Mouse (Mus musculus): ENCODE measurements around the gene Tgfbr3l. TPM values are rescaled to one million over a fixed set of nuclear protein-coding genes. Genes with fewer than 3 reads are reported as not detected.
A peak's percentile ranks its signal among the peaks of the same experiment; 100 is the strongest.
"Not testable (repeated sequence)": the region's sequence is repeated elsewhere in the genome, so short reads cannot be mapped to it uniquely, and the experiment has no call there.

The Tgfbr3l gene
- polyA plus RNA-seq, 1 experiment: 13.9 TPM

DNA sequence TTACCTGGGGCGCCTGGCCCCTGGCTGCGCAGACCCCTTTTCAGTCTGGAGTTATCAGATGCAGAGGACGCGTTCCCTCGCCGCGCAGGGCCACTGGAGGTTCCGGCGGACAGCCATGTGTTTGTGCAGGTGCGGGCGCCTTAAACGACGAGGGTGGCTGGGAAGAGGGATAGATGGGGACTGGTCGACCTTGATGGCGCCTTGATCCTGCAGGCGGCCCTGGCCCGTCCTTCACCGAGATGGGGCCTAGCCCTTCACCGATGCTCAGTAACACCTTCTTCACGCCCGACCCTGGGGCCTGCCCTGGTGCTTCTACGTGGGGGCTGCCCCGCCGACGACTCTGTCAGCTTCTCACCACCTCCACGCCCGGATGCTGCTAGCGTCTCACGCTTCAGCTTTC, 1.2 kb downstream of the Tgfbr3l start:
- no peaks in the 10 kb centered on the region for H3K27me3 ChIP-seq (ENCODE audit: control insufficient read depth, insufficient read depth, low read length)
- 88% methylated on average over 29 of the region's 29 CpGs for WGBS
- TF ChIP-seq CTCF (IDR thresholded peaks at IDR 0.05; ENCODE audit: extremely low read depth, insufficient read depth, insufficient read length, insufficient replicate concordance) (no peak), POLR2A (IDR thresholded peaks at IDR 0.05; ENCODE audit: low read depth, low read length) (no peak)
- H3K27ac ChIP-seq (ENCODE audit: insufficient read depth, low read length): no peak overlapping the region
- no peak overlapping the region for H3K4me3 ChIP-seq (ENCODE audit: extremely low read depth, insufficient read depth, insufficient read length)
- H3K36me3 ChIP-seq (ENCODE audit: control insufficient read depth, insufficient read depth, low read length): peaks cover 22% of the 10 kb centered on the region
- peaks cover 4% of the 10 kb centered on the region; the same call in 1 of the 2 replicates for H3K4me1 ChIP-seq (ENCODE audit: control insufficient read depth, insufficient read depth, insufficient read length)
- DNase-seq (ENCODE audit: low read depth in 1 of 2, low spot score in 2 of 2): no peak

DNA sequence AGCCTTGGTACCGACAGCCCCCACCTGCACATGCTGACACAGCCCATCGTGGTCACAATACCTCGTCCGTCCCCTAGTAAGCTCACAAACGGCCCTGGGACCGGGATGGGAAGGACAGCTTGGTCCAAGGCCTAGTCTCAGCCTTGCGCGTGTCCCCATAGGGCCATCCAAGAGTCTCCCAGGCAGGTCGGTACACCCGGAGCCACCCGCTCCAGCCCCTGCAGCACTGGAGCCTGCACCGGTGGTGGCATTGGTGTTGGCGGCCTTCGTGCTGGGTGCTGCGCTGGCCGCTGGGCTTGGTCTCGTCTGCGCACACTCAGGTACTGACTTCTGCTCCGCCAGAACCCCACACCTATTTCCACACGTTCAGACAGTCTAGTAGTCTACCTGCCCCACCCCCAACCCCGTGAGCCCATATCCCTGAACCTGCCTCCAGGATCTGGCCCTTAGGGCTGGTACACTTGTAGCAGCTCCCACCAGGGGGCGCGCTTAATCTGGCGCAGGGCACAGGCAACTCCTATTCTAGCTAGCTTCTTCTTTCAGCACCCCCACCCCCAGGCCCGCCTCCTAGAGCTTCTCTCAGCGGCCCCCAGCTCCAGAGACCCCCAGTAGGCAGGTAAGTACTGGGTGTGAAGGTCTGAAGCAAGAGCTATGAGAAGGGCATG, 2.4 kb downstream of the Tgfbr3l start:
- peak; percentile 52 to 82 for DNase-seq (ENCODE audit: low read depth in 1 of 2, low spot score in 2 of 2)
- TF ChIP-seq POLR2A (IDR thresholded peaks at IDR 0.05; ENCODE audit: low read depth, low read length): no peak
- peak; percentile 87; the same call in 1 of the 2 replicates for TF ChIP-seq CTCF (IDR thresholded peaks at IDR 0.05; ENCODE audit: extremely low read depth, insufficient read depth, insufficient read length, insufficient replicate concordance)
- no peaks in the 10 kb centered on the region for H3K27me3 ChIP-seq (ENCODE audit: control insufficient read depth, insufficient read depth, low read length)
- WGBS: 55% methylated on average over 25 of the region's 26 CpGs
- H3K4me1 ChIP-seq (ENCODE audit: control insufficient read depth, insufficient read depth, insufficient read length): peaks cover 4% of the 10 kb centered on the region; the same call in 1 of the 2 replicates
- H3K36me3 ChIP-seq (ENCODE audit: control insufficient read depth, insufficient read depth, low read length): peaks cover 19% of the 10 kb centered on the region
- no peak overlapping the region for H3K4me3 ChIP-seq (ENCODE audit: extremely low read depth, insufficient read depth, insufficient read length)
- H3K27ac ChIP-seq (ENCODE audit: insufficient read depth, low read length): no peak overlapping the region

DNA sequence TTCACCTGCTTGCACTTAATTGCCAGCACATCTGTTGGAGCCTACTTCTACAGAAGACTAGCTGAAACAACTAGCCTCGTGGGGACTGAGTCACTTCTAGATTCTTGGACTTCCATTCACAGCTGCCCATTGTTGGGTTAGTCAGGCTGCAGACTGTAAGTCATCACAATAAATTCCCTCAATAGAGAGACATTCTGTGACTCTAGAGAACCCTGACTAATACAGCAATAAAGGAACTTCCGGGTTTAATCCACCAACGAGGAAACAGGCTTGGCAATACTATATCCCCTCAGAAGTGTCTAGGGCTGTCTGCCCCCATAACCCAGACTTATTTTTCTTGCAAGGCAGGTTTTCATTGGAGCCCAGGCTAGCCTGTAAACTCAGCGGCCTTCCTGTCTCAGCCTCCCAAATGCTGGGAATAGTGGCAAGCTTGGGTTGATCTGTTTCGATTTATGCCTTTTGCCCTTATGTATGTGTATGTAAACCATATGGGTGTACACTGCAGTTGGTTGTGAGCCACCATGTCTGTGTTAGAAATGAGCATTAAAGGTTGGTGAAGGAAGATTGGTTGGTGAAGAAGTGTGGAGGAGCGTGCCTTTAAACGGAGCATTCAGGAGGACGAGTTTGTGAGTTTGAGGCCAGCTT, 4.2 kb downstream of the Tgfbr3l start:
- peak overlapping the region; percentile 50 for H3K4me3 ChIP-seq (ENCODE audit: extremely low read depth, insufficient read depth, insufficient read length)
- TF ChIP-seq POLR2A (IDR thresholded peaks at IDR 0.05; ENCODE audit: low read depth, low read length) (no peak), CTCF (IDR thresholded peaks at IDR 0.05; ENCODE audit: extremely low read depth, insufficient read depth, insufficient read length, insufficient replicate concordance) (no peak)
- peaks cover 4% of the 10 kb centered on the region; the same call in 1 of the 2 replicates for H3K4me1 ChIP-seq (ENCODE audit: control insufficient read depth, insufficient read depth, insufficient read length)
- no peaks in the 10 kb centered on the region for H3K27me3 ChIP-seq (ENCODE audit: control insufficient read depth, insufficient read depth, low read length)
- peak overlapping the region; percentile 7; the same call in 1 of the 2 replicates for H3K27ac ChIP-seq (ENCODE audit: insufficient read depth, low read length)
- DNase-seq (ENCODE audit: low read depth in 1 of 2, low spot score in 2 of 2): no peak
- peaks cover 10% of the 10 kb centered on the region for H3K36me3 ChIP-seq (ENCODE audit: control insufficient read depth, insufficient read depth, low read length)
- 40% methylated on average over 8 of the region's 8 CpGs for WGBS

DNA sequence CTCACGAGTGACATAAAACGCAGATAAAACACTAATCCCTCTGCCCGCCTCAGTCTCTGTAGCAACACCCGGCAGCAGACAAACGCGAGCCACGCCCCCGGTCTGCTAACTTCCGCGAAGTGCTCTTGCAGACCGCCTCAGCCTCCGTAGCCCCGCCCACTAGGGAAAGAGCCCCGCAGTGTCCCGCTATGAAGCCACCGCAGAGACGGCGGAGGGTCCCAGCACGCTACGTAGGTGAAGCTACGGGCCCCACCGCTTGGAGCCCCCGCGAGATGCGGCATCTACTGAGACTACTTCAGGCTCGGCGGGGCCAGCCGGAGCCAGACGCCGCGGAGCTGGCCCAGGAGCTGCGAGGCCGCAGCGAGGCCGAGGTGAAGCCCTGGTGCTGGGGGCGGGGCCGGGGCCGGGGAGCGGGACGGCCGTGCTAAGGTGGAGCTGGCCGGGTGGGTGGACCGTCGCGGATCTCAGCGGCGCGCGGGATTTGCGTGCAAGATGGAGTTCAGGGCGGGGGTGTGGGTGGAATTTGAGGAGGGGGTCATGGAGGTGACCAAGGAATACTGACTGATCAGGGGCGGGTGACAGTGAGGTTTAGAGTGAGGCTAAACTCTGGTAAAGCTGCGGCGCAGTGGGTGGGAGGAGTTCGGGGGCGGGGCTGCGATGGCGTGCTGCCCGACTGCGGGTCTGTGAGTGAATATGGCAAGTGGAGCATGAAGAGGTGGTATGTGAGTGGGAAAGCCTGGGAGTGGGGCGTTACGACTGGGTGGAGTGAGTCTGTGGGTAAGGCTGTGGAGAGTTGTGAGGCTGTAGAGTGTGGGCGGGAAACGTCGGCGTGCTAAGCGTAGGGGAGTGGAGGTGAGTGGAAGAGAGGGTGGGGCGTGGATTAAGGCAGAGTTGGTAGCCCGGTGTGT, 5.2 kb downstream of the Tgfbr3l start, which contains the start of gene Snapc2:
Snapc2 (plus strand) TSS at position 147 of the 908 bp plus-strand sequence.
- Histone ChIP-seq H3K4me3 (ENCODE audit: extremely low read depth, insufficient read depth, insufficient read length) (peak within 1 kb of the TSS; percentile 97), H3K4me1 (ENCODE audit: control insufficient read depth, insufficient read depth, insufficient read length) (peaks cover 4% of the 10 kb centered on the region; the same call in 1 of the 2 replicates), H3K27me3 (ENCODE audit: control insufficient read depth, insufficient read depth, low read length) (no peaks in the 10 kb centered on the region), H3K36me3 (ENCODE audit: control insufficient read depth, insufficient read depth, low read length) (peaks cover 9% of the 10 kb centered on the region), H3K27ac (ENCODE audit: insufficient read depth, low read length) (peak within 1 kb of the TSS; percentile 91)
- under 1% methylated on average over 69 of the region's 69 CpGs for WGBS
- peak; percentile 88 to 94 for DNase-seq (ENCODE audit: low read depth in 1 of 2, low spot score in 2 of 2)
- TF ChIP-seq POLR2A (IDR thresholded peaks at IDR 0.05; ENCODE audit: low read depth, low read length) (no peak), CTCF (IDR thresholded peaks at IDR 0.05; ENCODE audit: extremely low read depth, insufficient read depth, insufficient read length, insufficient replicate concordance) (no peak)

DNA sequence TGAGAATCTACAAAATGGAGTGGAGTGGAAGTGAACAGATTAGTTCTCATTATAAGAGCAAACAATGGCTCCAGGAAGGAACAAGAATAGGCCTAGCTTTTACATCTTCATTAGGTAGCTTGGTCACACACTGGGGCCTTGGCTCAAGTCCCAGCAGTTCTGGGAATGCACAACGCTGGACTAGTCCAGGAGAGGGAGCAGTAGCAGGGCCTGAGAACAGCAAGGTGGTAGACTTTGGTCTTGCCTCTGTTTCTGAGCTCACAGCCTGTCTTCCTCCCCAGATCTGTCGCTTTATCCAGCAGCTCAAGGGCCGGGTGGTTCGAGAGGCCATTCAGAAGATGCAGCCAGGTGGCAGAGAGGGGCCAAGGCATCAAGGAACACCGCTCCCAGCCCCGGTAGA, 6.0 kb downstream of the Tgfbr3l start:
- 80% methylated on average over 6 of the region's 6 CpGs for WGBS
- Histone ChIP-seq H3K27ac (ENCODE audit: insufficient read depth, low read length) (no peak overlapping the region), H3K4me1 (ENCODE audit: control insufficient read depth, insufficient read depth, insufficient read length) (peaks cover 11% of the 10 kb centered on the region), H3K27me3 (ENCODE audit: control insufficient read depth, insufficient read depth, low read length) (no peaks in the 10 kb centered on the region), H3K4me3 (ENCODE audit: extremely low read depth, insufficient read depth, insufficient read length) (no peak overlapping the region), H3K36me3 (ENCODE audit: control insufficient read depth, insufficient read depth, low read length) (peaks cover 9% of the 10 kb centered on the region)
- TF ChIP-seq POLR2A (IDR thresholded peaks at IDR 0.05; ENCODE audit: low read depth, low read length) (no peak), CTCF (IDR thresholded peaks at IDR 0.05; ENCODE audit: extremely low read depth, insufficient read depth, insufficient read length, insufficient replicate concordance) (no peak)
- DNase-seq (ENCODE audit: low read depth in 1 of 2, low spot score in 2 of 2): no peak

DNA sequence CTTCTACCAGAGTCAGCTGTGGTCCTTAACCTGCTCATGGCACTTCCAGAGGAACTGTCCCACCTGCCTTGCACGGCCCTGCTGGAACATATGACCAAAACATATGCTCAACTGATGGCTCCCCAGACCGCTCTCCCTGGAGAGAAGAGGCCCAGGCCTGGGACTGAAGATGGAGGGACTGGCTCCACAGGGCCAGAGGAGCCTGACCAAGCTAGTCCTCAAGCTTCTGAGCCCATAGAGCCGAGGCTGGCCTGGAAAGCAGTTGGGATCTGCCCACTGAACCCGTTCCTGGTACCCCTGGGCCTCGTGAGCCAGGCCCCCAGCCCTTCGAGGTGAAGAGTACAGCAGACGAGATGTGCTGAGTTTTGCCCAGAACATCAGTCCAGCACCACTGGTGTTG, 7.5 kb downstream of the Tgfbr3l start:
- H3K36me3 ChIP-seq (ENCODE audit: control insufficient read depth, insufficient read depth, low read length); H3K4me3 ChIP-seq (ENCODE audit: extremely low read depth, insufficient read depth, insufficient read length); DNase-seq (ENCODE audit: low read depth in 1 of 2, low spot score in 2 of 2); H3K27me3 ChIP-seq (ENCODE audit: control insufficient read depth, insufficient read depth, low read length); H3K27ac ChIP-seq (ENCODE audit: insufficient read depth, low read length): not testable (repeated sequence)
- H3K4me1 ChIP-seq (ENCODE audit: control insufficient read depth, insufficient read depth, insufficient read length): peaks cover 16% of the 10 kb centered on the region
- 87% methylated on average over 7 of the region's 7 CpGs for WGBS

All from spleen, adult 2 months (tissue).